Mouse (Mus musculus) forebrain, embryonic 13.5 days (tissue): ENCODE results near the gene Ror1. TPM values are rescaled to one million over a fixed set of nuclear protein-coding genes. Genes with fewer than 3 reads are reported as not detected.
A peak's percentile ranks its signal among the peaks of the same experiment; 100 is the strongest.

ENCODE experiments used
- ATAC-seq: fragments of 200-750 bp; cut with Nextera tagmentation; 2 replicates; pipeline ENCODE4 v1.8.0; 2017
- H3K27ac ChIP-seq: fragments of 300-500 bp; sonication (generic); 2 replicates; pipeline ENCODE4 v1.5.1; 2015; ENCODE audit warnings: inconsistent platforms, mild to moderate bottlenecking, moderate library complexity
- H3K27me3 ChIP-seq: fragments of 300-500 bp; sonication (generic); 2 replicates; pipeline ENCODE4 v1.6.1; 2015; ENCODE audit warnings: mild to moderate bottlenecking, inconsistent platforms
- H3K36me3 ChIP-seq: fragments of 300-500 bp; sonication (generic); 2 replicates; pipeline ENCODE4 v1.6.1; 2015; ENCODE audit warnings: mild to moderate bottlenecking, inconsistent platforms; ENCODE audit not compliant: poor library complexity, severe bottlenecking
- H3K4me1 ChIP-seq: fragments of 300-500 bp; sonication (generic); 2 replicates; pipeline ENCODE4 v1.6.1; 2015; ENCODE audit warnings: inconsistent platforms
- H3K4me2 ChIP-seq: fragments of 300-500 bp; sonication (generic); 2 replicates; pipeline ENCODE4 v1.6.1; 2015; ENCODE audit warnings: inconsistent platforms, mild to moderate bottlenecking, moderate library complexity
- H3K4me3 ChIP-seq: fragments of 300-500 bp; sonication (generic); 2 replicates; pipeline ENCODE4 v1.5.1; 2015; ENCODE audit warnings: mild to moderate bottlenecking, inconsistent platforms
- H3K9ac ChIP-seq: fragments of 300-500 bp; sonication (generic); 2 replicates; pipeline ENCODE4 v1.6.1; 2015; ENCODE audit warnings: mild to moderate bottlenecking, inconsistent platforms
- H3K9me3 ChIP-seq: fragments of 300-500 bp; sonication (generic); replicated peaks from 2 replicates; pipeline ENCODE4 v1.6.1; 2016; ENCODE audit warnings: inconsistent platforms
- WGBS: fragments of 180-500 bp; shearing (Covaris S2); methylation state at CpG from one replicate; pipeline ENCODE4 v1.1.7; 2015; 5-methylcytosine and 5-hydroxymethylcytosine counted together
- polyA plus RNA-seq: library from polyadenylated mRNA; unstranded; fragments of >200 nt; fragmentation: Nextera tagmentation; extraction: Ambion mirVana; gene quantifications from 2 replicates; pipeline ENCODE4 v1.2.1, GENCODE M21; 2015

The Ror1 gene
- polyA plus RNA-seq, 1 experiment from 2014 or later = 0.84 TPM

DNA sequence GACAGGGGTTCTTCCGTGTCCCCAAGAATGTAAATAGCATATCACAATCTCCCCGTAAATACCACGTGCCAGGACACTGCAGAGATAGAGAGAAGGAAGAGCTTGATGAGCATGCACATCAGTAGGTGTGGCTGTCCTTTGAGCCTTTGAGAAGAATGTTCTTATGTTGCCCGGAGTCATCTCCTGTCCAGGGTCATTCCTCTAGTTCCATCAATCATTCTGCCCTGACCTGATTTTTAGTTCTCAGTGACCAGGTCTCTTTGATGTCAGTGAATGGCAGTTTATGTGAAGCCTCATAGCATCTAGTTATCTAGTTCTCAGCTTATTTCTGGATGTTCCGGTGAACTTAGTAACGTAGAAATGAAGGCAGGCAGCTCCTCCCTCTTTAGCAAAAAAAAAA lies 295.4 kb downstream of the Ror1 start:
- Histone ChIP-seq H3K9ac (no peak overlapping the region), H3K9me3 (no peaks in the 10 kb centered on the region), H3K36me3 (no peaks in the 10 kb centered on the region), H3K27me3 (no peaks in the 10 kb centered on the region), H3K27ac (no peak overlapping the region), H3K4me2 (no peak overlapping the region), H3K4me3 (no peak overlapping the region), H3K4me1 (no peaks in the 10 kb centered on the region)
- ATAC-seq = no peak
- WGBS = 88% methylated on average over 6 of the region's 6 CpGs

GRCm38 (mm10) chr4:100393374-100394061 lies 297.9 kb downstream of the Ror1 start:
- H3K4me3 ChIP-seq = no peak overlapping the region
- no peaks in the 10 kb centered on the region for H3K36me3 ChIP-seq
- no peaks in the 10 kb centered on the region for H3K27me3 ChIP-seq
- H3K4me1 ChIP-seq = no peaks in the 10 kb centered on the region
- no peak overlapping the region for H3K9ac ChIP-seq
- H3K4me2 ChIP-seq = no peak overlapping the region
- WGBS = 85% methylated on average over 12 of the region's 12 CpGs
- ATAC-seq = no peak
- H3K27ac ChIP-seq = no peak overlapping the region
- no peaks in the 10 kb centered on the region for H3K9me3 ChIP-seq

DNA sequence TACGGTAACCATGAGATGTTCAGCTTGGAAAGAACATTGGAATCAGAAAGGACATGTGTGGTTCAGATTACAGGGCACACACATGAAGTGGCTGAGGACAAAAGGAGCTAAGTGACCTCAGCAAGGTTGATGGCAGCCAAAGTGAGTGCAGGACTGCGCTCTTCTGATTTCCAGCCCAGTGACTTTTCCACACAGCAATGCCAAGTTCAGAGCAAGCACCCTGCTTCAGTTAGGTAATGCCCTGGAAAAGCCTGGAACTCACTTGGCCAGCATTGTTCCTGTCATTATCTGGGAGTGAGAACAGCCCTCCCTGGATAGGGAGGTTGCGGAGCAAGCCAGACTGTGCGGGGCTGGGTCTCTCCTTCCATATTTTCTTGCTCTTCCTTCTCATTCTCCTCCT lies 299.8 kb downstream of the Ror1 start:
- H3K4me1 ChIP-seq = no peaks in the 10 kb centered on the region
- 94% methylated on average over 4 of the region's 4 CpGs for WGBS

GRCm38 (mm10) chr4:100398079-100398478 lies 302.5 kb downstream of the Ror1 start:
- 75% methylated on average over 3 of the region's 3 CpGs for WGBS
- Histone ChIP-seq H3K9me3 (no peaks in the 10 kb centered on the region), H3K27me3 (no peaks in the 10 kb centered on the region), H3K36me3 (no peaks in the 10 kb centered on the region), H3K9ac (no peak overlapping the region), H3K27ac (no peak overlapping the region), H3K4me3 (no peak overlapping the region), H3K4me2 (no peak overlapping the region), H3K4me1 (no peaks in the 10 kb centered on the region)
- ATAC-seq = no peak

More for the DNA sequence above, 299.8 kb downstream of the Ror1 start:
- Histone ChIP-seq H3K27ac (no peak overlapping the region), H3K9ac (no peak overlapping the region), H3K4me2 (no peak overlapping the region), H3K27me3 (no peaks in the 10 kb centered on the region), H3K36me3 (no peaks in the 10 kb centered on the region), H3K9me3 (no peaks in the 10 kb centered on the region), H3K4me3 (no peak overlapping the region)
- no peak for ATAC-seq

GRCm38 (mm10) chr4:100401078-100401477 lies 305.5 kb downstream of the Ror1 start:
- no peak overlapping the region for H3K27ac ChIP-seq
- no peak overlapping the region for H3K9ac ChIP-seq
- no peaks in the 10 kb centered on the region for H3K27me3 ChIP-seq
- WGBS = 70% methylated on average over 3 of the region's 3 CpGs
- no peaks in the 10 kb centered on the region for H3K4me1 ChIP-seq
- no peak overlapping the region for H3K4me2 ChIP-seq
- H3K4me3 ChIP-seq = no peak overlapping the region
- no peaks in the 10 kb centered on the region for H3K9me3 ChIP-seq
- H3K36me3 ChIP-seq = no peaks in the 10 kb centered on the region
- no peak for ATAC-seq

GRCm38 (mm10) chr4:100401581-100402470 lies 306.2 kb downstream of the Ror1 start:
- no peak overlapping the region for H3K4me3 ChIP-seq
- H3K4me1 ChIP-seq = no peaks in the 10 kb centered on the region
- WGBS = 88% methylated on average over 14 of the region's 14 CpGs
- no peaks in the 10 kb centered on the region for H3K9me3 ChIP-seq
- H3K4me2 ChIP-seq = no peak overlapping the region
- H3K27me3 ChIP-seq = no peaks in the 10 kb centered on the region
- no peak for ATAC-seq
- H3K36me3 ChIP-seq = no peaks in the 10 kb centered on the region
- H3K27ac ChIP-seq = no peak overlapping the region
- H3K9ac ChIP-seq = no peak overlapping the region

- peaks cover 3% of the 10 kb centered on the region; the same call in 1 of the 2 replicates for H3K4me1 ChIP-seq
- no peak for ATAC-seq
- no peak overlapping the region for H3K4me2 ChIP-seq
- H3K27ac ChIP-seq = no peak overlapping the region
- WGBS = 31% methylated on average over 9 of the region's 9 CpGs
- H3K27me3 ChIP-seq = no peaks in the 10 kb centered on the region
- H3K36me3 ChIP-seq = no peaks in the 10 kb centered on the region
- H3K9ac ChIP-seq = no peak overlapping the region
- H3K9me3 ChIP-seq = no peaks in the 10 kb centered on the region
- no peak overlapping the region for H3K4me3 ChIP-seq
Measured at GRCm38 (mm10) chr4:100407261-100407874, 311.8 kb downstream of the Ror1 start.

DNA sequence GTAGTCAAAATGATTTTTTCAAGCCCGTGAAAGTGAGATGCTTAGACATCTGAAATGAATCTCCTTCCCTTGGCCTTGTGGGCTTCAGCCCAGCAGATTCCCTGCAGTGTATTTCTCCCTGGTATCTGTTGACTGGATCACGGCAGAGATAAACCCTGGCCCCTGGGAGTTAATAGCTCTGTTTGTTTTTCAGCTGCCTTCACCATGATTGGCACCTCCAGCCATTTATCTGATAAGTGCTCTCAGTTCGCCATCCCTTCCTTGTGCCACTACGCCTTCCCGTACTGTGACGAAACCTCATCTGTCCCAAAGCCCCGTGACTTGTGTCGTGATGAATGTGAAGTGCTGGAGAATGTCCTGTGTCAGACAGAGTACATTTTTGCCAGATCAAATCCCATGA lies 313.9 kb downstream of the Ror1 start:
- H3K4me1 ChIP-seq = peaks cover 3% of the 10 kb centered on the region; the same call in 1 of the 2 replicates
- WGBS = 84% methylated on average over 8 of the region's 8 CpGs
- no peak overlapping the region for H3K27ac ChIP-seq

GRCm38 (mm10) chr4:100411841-100412539 lies 316.4 kb downstream of the Ror1 start:
- peak; percentile 33; the same call in 1 of the 2 replicates for ATAC-seq
- Histone ChIP-seq H3K27ac (no peak overlapping the region), H3K27me3 (no peaks in the 10 kb centered on the region)

More for the DNA sequence above, 313.9 kb downstream of the Ror1 start:
- H3K36me3 ChIP-seq = no peaks in the 10 kb centered on the region
- no peak overlapping the region for H3K4me2 ChIP-seq
- no peak for ATAC-seq
- no peak overlapping the region for H3K4me3 ChIP-seq
- H3K9ac ChIP-seq = no peak overlapping the region
- H3K27me3 ChIP-seq = no peaks in the 10 kb centered on the region
- H3K9me3 ChIP-seq = no peaks in the 10 kb centered on the region

GRCm38 (mm10) chr4:100422756-100423155 lies 327.2 kb downstream of the Ror1 start:
- Histone ChIP-seq H3K27ac (no peak overlapping the region), H3K4me1 (peaks cover 6% of the 10 kb centered on the region; the same call in 1 of the 2 replicates), H3K9ac (no peak overlapping the region), H3K27me3 (no peaks in the 10 kb centered on the region), H3K36me3 (no peaks in the 10 kb centered on the region), H3K4me3 (no peak overlapping the region), H3K4me2 (no peak overlapping the region), H3K9me3 (no peaks in the 10 kb centered on the region)
- ATAC-seq = peak; percentile 13; the same call in 1 of the 2 replicates
- 6% methylated on average over 3 of the region's 3 CpGs for WGBS

More at GRCm38 (mm10) chr4:100411841-100412539, 316.4 kb downstream of the Ror1 start:
- H3K4me2 ChIP-seq = peak overlapping the region; percentile 2; the same call in 1 of the 2 replicates
- no peak overlapping the region for H3K9ac ChIP-seq
- 22% methylated on average over 13 of the region's 13 CpGs for WGBS
- H3K4me3 ChIP-seq = no peak overlapping the region
- H3K4me1 ChIP-seq = peaks cover 3% of the 10 kb centered on the region; the same call in 1 of the 2 replicates
- no peaks in the 10 kb centered on the region for H3K36me3 ChIP-seq
- H3K9me3 ChIP-seq = no peaks in the 10 kb centered on the region

- H3K4me3 ChIP-seq = no peak overlapping the region
- H3K9ac ChIP-seq = no peak overlapping the region
- peaks cover 6% of the 10 kb centered on the region; the same call in 1 of the 2 replicates for H3K4me1 ChIP-seq
- no peak overlapping the region for H3K27ac ChIP-seq
- no peaks in the 10 kb centered on the region for H3K27me3 ChIP-seq
- H3K36me3 ChIP-seq = no peaks in the 10 kb centered on the region
- 93% methylated on average over 1 of the region's 1 CpGs for WGBS
- no peak overlapping the region for H3K4me2 ChIP-seq
- H3K9me3 ChIP-seq = no peaks in the 10 kb centered on the region
- ATAC-seq = no peak
Measured at GRCm38 (mm10) chr4:100426101-100426500, 330.5 kb downstream of the Ror1 start.
